ENCODE assay signal across 7 mouse cellular contexts in the genomic region with DNA sequence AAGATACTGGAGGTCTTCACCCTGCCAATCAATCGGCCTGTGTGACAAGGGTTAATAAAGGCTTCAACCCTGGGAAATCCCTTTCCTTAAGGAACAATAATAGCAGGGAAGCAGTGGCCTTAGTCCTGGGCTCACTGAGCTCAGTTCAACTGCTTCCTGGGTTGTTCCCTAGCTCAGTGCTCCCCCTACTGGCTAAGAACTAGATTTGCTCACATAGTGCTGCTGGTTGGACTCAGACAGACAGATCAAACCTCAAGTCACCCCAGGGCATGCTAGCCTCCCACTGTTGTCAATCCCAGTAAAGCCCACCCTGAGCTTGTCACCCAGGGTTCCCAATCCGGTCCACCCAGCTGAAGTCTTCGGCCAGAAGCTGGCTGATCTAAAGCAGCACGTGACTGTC.
DNase-seq lines count a peak whose midpoint lies in the region; ATAC-seq and TF ChIP-seq lines count a peak whose summit lies in the region.

No protein-coding gene starts in this region.

- no peak overlapping the region for H3K9ac ChIP-seq in MEL (ENCODE audit: control insufficient read depth, low read depth, low read length, poor library complexity, severe bottlenecking)
- H3K9ac ChIP-seq in stomach, embryonic 15.5 days, result no peak overlapping the region

- H3K79me2 ChIP-seq in MEL (ENCODE audit: control insufficient read depth, insufficient read depth, low read length, poor library complexity), result no peaks in the 10 kb centered on the region

- no peak overlapping the region for H3K27ac ChIP-seq in MEL (ENCODE audit: control insufficient read depth, low read depth, low read length)
- H3K27ac ChIP-seq in gastrocnemius, adult 2 months, result no peak overlapping the region
- H3K27ac ChIP-seq in stomach, embryonic 15.5 days, result no peak overlapping the region

- TF ChIP-seq POLR2A in MEL (IDR thresholded peaks at IDR 0.05; ENCODE audit: control insufficient read depth in 1 of 2, insufficient read depth in 1 of 2, low read depth in 1 of 2, low read length in 2 of 2, poor library complexity in 1 of 2), result no peak

- no peaks in the 10 kb centered on the region for H3K36me3 ChIP-seq in MEL (ENCODE audit: control insufficient read depth in 1 of 2, insufficient read depth in 2 of 2, low read length in 2 of 2)
- no peaks in the 10 kb centered on the region for H3K36me3 ChIP-seq in stomach, embryonic 15.5 days

- peak; percentile 69 to 88 (median 80) for TF ChIP-seq CTCF in MEL (IDR thresholded peaks at IDR 0.05 in 2 of 3, conservative IDR thresholded peaks at IDR 0.05 in 1 of 3; ENCODE audit: control insufficient read depth in 1 of 3, insufficient read depth in 1 of 3, low read depth in 2 of 3, low read length in 3 of 3, poor library complexity in 1 of 3, severe bottlenecking in 1 of 3)
- TF ChIP-seq CTCF in gastrocnemius, adult 2 months (IDR thresholded peaks at IDR 0.05), result peak; percentile 86

- H3K4me3 ChIP-seq in MEL (ENCODE audit: control insufficient read depth in 1 of 2, insufficient read depth in 1 of 2, low read depth in 2 of 2, low read length in 2 of 2), result no peak overlapping the region
- H3K4me3 ChIP-seq in gastrocnemius, adult 2 months, result no peak overlapping the region
- H3K4me3 ChIP-seq in stomach, embryonic 15.5 days (replicated peaks), result no peak overlapping the region

- DNase-seq in A20 (ENCODE audit: low read depth, low spot score), result peak; percentile 58
- DNase-seq in MEL (ENCODE audit: low read depth, low spot score), result peak; percentile 76
- DNase-seq in cerebellum, adult 8-10 months, result peak; percentile 56
- DNase-seq in gastrocnemius, adult 2 months, result peak; percentile 43
- peak; percentile 17 to 28 for DNase-seq in kidney, adult 8-10 months
- peak; percentile 55 for DNase-seq in lung, postnatal 25 days (ENCODE audit: low spot score)

- no peak for TF ChIP-seq EP300 in MEL (IDR thresholded peaks at IDR 0.05; ENCODE audit: low read depth in 1 of 2, low read length in 2 of 2)

- H3K4me1 ChIP-seq in MEL (ENCODE audit: control insufficient read depth in 1 of 2, insufficient read depth in 2 of 2, low read length in 2 of 2), result no peaks in the 10 kb centered on the region
- no peaks in the 10 kb centered on the region for H3K4me1 ChIP-seq in stomach, embryonic 15.5 days

- peak; percentile 70; the same call in 1 of the 2 replicates for ATAC-seq in stomach, embryonic 15.5 days (ENCODE audit: insufficient read depth, low FRiP score, low read depth)

- 41% methylated on average over 4 of the region's 4 CpGs for whole genome bisulfite sequencing in stomach, embryonic 15.5 days

- peaks cover 0 to 2% of the 10 kb centered on the region in 2 experiments; a peak in 2 of 4 replicates for H3K27me3 ChIP-seq in MEL (ENCODE audit: control insufficient read depth in 1 of 2, insufficient read depth in 2 of 2, low read length in 2 of 2)
- H3K27me3 ChIP-seq in stomach, embryonic 15.5 days (replicated peaks), result no peaks in the 10 kb centered on the region

- no peaks in the 10 kb centered on the region for H3K9me3 ChIP-seq in MEL (replicated peaks; ENCODE audit: insufficient read depth, low read length)
- no peaks in the 10 kb centered on the region for H3K9me3 ChIP-seq in stomach, embryonic 15.5 days

- TF ChIP-seq RAD21 in MEL (IDR thresholded peaks at IDR 0.05; ENCODE audit: low read depth, low read length), result peak; percentile 88

- no peak overlapping the region for H3K4me2 ChIP-seq in stomach, embryonic 15.5 days

- intact Hi-C loops in gastrocnemius, adult 2 months (cut with DNase I), result loop anchor here (5.0 kb wide), 2 partner anchors 63 to 393 kb away; no protein-coding TSS in a partner anchor

TF ChIP-seq in MEL, 35 proteins besides CTCF, POLR2A, EP300 and RAD21:
- no peak for TF ChIP-seq ZNF384 (IDR thresholded peaks at IDR 0.05; ENCODE audit: low read depth, low read length)
- no peak for TF ChIP-seq GABPA (IDR thresholded peaks at IDR 0.05; ENCODE audit: low read depth, low read length)
- no peak for TF ChIP-seq BHLHE40 (IDR thresholded peaks at IDR 0.05; ENCODE audit: borderline replicate concordance, low read depth, low read length)
- TF ChIP-seq KAT2A (conservative IDR thresholded peaks at IDR 0.05; ENCODE audit: low read depth, low read length), result no peak
- no peak for TF ChIP-seq ZMIZ1 (IDR thresholded peaks at IDR 0.05; ENCODE audit: low read depth, low read length)
- no peak for TF ChIP-seq HCFC1 (IDR thresholded peaks at IDR 0.05; ENCODE audit: low read depth, low read length)
- peak; percentile 90 for TF ChIP-seq SMC3 (IDR thresholded peaks at IDR 0.05; ENCODE audit: low read depth, low read length)
- TF ChIP-seq MAFK (IDR thresholded peaks at IDR 0.05; ENCODE audit: borderline replicate concordance, low read depth, low read length), result no peak
- no peak for TF ChIP-seq GATA1 (IDR thresholded peaks at IDR 0.05; ENCODE audit: low read depth, low read length)
- TF ChIP-seq POLR2AphosphoS2 (IDR thresholded peaks at IDR 0.05; ENCODE audit: low read length), result no peak
- no peak for TF ChIP-seq E2F4 (IDR thresholded peaks at IDR 0.05; ENCODE audit: borderline replicate concordance, low read depth, low read length)
- TF ChIP-seq CHD1 (IDR thresholded peaks at IDR 0.05; ENCODE audit: low read depth, low read length), result no peak
- no peak for TF ChIP-seq RCOR1 (IDR thresholded peaks at IDR 0.05; ENCODE audit: low read depth, low read length)
- peak; percentile 78 for TF ChIP-seq ZC3H11A (IDR thresholded peaks at IDR 0.05; ENCODE audit: low read depth, low read length)

Comparison
In these comparisons a context has a peak if more than half of its experiments do, and no peak if none do; other contexts are left out.
1. DNase-seq: peak in every context shown above with its lines; median percentile 76 in MEL; 58 in A20; 56 in cerebellum, adult 8-10 months; 55 in lung, postnatal 25 days; 43 in gastrocnemius, adult 2 months; 22 in kidney, adult 8-10 months.